Mouse (Mus musculus): ENCODE data around the gene Gm11733. TPM values are rescaled to one million over a fixed set of nuclear protein-coding genes. Genes with fewer than 3 reads are reported as not detected.

Gm11733 gene
- total RNA-seq, 4 experiments from 2014 or later, result 0.23 TPM; not detected in 3

- DNase-seq (ENCODE audit: low spot score in 2 of 2), result no peak
These were observed 5.7 kb upstream of the Gm11733 start for GRCm38 (mm10) chr11:117478271-117479006.

GRCm38 (mm10) chr11:117479007-117479719, 5.0 kb upstream of the Gm11733 start:
- DNase-seq (ENCODE audit: low spot score in 2 of 2), result peak; percentile 48 to 56

GRCm38 (mm10) chr11:117479746-117480145, 4.4 kb upstream of the Gm11733 start:
- DNase-seq (ENCODE audit: low spot score in 2 of 2), result no peak

- no peak for DNase-seq (ENCODE audit: low spot score in 2 of 2)
These were observed 1.9 kb upstream of the Gm11733 start for GRCm38 (mm10) chr11:117482300-117482676.

- DNase-seq (ENCODE audit: low spot score in 2 of 2), result peak; percentile 92 to 96
These were observed 1.3 kb upstream of the Gm11733 start for GRCm38 (mm10) chr11:117482677-117483511.

- no peak for DNase-seq (ENCODE audit: low spot score in 2 of 2)
These were observed 7.4 kb downstream of the Gm11733 start for GRCm38 (mm10) chr11:117491408-117492208.

- no peak for DNase-seq (ENCODE audit: low spot score in 2 of 2)
These were observed 8.0 kb downstream of the Gm11733 start for GRCm38 (mm10) chr11:117492209-117492505.

- no peak for DNase-seq (ENCODE audit: low spot score in 2 of 2)
These were observed 12.6 kb downstream of the Gm11733 start for GRCm38 (mm10) chr11:117496812-117497211.

GRCm38 (mm10) chr11:117497256-117498136, 13.3 kb downstream of the Gm11733 start:
- DNase-seq (ENCODE audit: low spot score in 2 of 2), result peak; percentile 36 to 46

- no peak for DNase-seq (ENCODE audit: low spot score in 2 of 2)
These were observed 14.0 kb downstream of the Gm11733 start for GRCm38 (mm10) chr11:117498137-117498511.

- peak; percentile 51 to 74 for DNase-seq (ENCODE audit: low spot score in 2 of 2)
These were observed 24.8 kb downstream of the Gm11733 start for GRCm38 (mm10) chr11:117508972-117509371.

- DNase-seq (ENCODE audit: low spot score in 2 of 2), result no peak
These were observed 31.7 kb downstream of the Gm11733 start for GRCm38 (mm10) chr11:117515718-117516421.

- DNase-seq (ENCODE audit: low spot score in 2 of 2), result no peak
These were observed 32.2 kb downstream of the Gm11733 start for GRCm38 (mm10) chr11:117516422-117516796.

GRCm38 (mm10) chr11:117521906-117522780, 38.0 kb downstream of the Gm11733 start:
- no peak for DNase-seq (ENCODE audit: low spot score in 2 of 2)

- DNase-seq (ENCODE audit: low spot score in 2 of 2), result peak; percentile 67 to 74
These were observed 38.8 kb downstream of the Gm11733 start for GRCm38 (mm10) chr11:117522879-117523519.

- DNase-seq (ENCODE audit: low spot score in 2 of 2), result no peak
These were observed 41.6 kb downstream of the Gm11733 start for GRCm38 (mm10) chr11:117525606-117526349.

- DNase-seq (ENCODE audit: low spot score in 2 of 2), result no peak
These were observed 48.2 kb downstream of the Gm11733 start for GRCm38 (mm10) chr11:117532374-117532773.
